Mouse (Mus musculus) B cell, adult 67 days (primary cell): ENCODE data around the gene Mblac2. TPM values are rescaled to one million over a fixed set of nuclear protein-coding genes. Genes with fewer than 3 reads are reported as not detected.

ENCODE experiments used
- total RNA-seq, 2 experiments: library from RNA; stranded (reverse); gene quantifications; 4 replicates each; pipeline ENCODE4 v1.2.4; 2023

Mblac2 gene
- 1 to 10 TPM; 7.0 to 8.2 TPM for total RNA-seq

GRCm38 (mm10) chr13:81710775-81711545 lies at the start of gene Mblac2, which contains the start of gene Polr3g:
TSS of gene Mblac2 (plus strand) at chr13:81711341.
TSS of gene Polr3g (minus strand) at chr13:81711013.

DNA sequence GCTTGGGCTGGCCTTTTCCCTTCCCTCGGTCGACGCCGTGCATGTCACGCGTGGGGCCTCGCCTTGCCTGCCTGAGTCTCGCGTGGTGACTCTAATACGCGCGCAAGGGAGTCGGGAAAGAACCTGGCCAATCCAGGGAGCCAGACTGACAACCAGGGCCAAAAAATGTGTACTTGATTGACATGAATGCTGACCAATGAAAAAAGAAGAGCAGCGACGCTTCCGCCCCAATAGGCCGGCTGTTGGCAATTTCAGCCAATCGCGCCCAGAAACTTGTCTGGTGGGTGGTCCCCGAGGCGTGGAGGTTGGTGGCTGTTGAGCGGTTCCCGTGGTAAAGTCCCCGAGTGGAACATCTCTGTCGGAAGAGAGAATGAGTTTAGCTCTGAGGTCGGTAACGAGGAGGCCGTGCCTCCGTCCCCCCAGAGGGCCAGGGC lies 71.8 kb downstream of the Mblac2 start, which contains the start of gene Cetn3:
Gene Cetn3 (plus strand): TSS at position 107 of the 434 bp plus-strand sequence.

Other genes starting within 250 kb of the Mblac2 start
- not detected for gene Adgrv1, start 78.2 kb upstream of the Mblac2 start, total RNA-seq
- gene Lysmd3, start 53.7 kb upstream of the Mblac2 start, total RNA-seq: 10 to 100 TPM; 27.0 to 27.8 TPM
- 10 to 100 TPM; 11.8 to 13.1 TPM for gene Polr3g, start 328 bp upstream of the Mblac2 start, total RNA-seq
- gene Cetn3, start 71.7 kb downstream of the Mblac2 start, total RNA-seq: 10 to 100 TPM; 86.3 to 87.0 TPM